Mouse (Mus musculus) bone marrow macrophage, adult 2 months (primary cell): ENCODE data around the gene Ccdc167.

Experiments used
- CTCF ChIP-seq: IDR thresholded peaks from 2 replicates; pipeline ENCODE4 v1.5.1; 2012; ENCODE audit warnings: low read depth, mild to moderate bottlenecking, low read length, moderate library complexity
- POLR2A ChIP-seq: IDR thresholded peaks from 2 replicates; pipeline ENCODE4 v1.6.1; 2012; ENCODE audit warnings: mild to moderate bottlenecking, low read depth, low read length, borderline replicate concordance

DNA sequence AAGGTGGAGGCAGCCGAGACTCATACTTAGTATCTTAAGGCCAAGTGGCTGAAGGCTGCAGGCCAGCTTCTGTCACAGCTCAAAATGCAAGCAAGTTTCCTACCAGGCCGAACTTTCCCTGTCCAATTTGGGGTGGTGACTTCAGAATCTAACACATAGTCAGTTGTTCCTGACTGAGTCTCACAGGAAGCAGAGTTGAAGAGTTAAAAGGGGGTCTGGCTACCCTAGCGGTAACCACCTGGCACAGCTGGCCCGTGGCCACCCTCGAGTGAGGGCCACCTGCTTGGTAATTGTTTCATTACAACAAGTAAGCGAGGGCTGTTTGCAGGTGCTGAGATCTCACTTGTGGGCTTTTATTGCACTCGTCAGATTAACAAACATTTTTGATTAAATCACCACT is 4.3 kb downstream of the Ccdc167 start:
- TF ChIP-seq POLR2A: no peak
- TF ChIP-seq CTCF: no peak
